Mouse (Mus musculus) erythroid progenitor cell, adult 5-6 weeks (primary cell): ENCODE results near the gene Adcy6. TPM values are rescaled to one million over a fixed set of nuclear protein-coding genes. Genes with fewer than 3 reads are reported as not detected.

Experiments
- ATAC-seq: replicated peaks from 2 replicates; pipeline ENCODE4 v1.8.0; 2016; ENCODE audit warnings: moderate number of reproducible peaks, mild to moderate bottlenecking, moderate TSS enrichment, inconsistent platforms; ENCODE audit not compliant: poor library complexity, low FRiP score, severe bottlenecking
- total RNA-seq, 2 experiments: library from RNA; stranded (forward) in 1 of 2; stranded (reverse) in 1 of 2; fragments of 150-400 nt in 1 of 2; fragments of 186-747, 209-891 nt in 1 of 2; gene quantifications; 2 replicates each; pipeline versions ENCODE4 v1.2.3 to v1.2.4; 2015 to 2017; ENCODE audit warnings: low replicate concordance in 2 of 2

Gene Adcy6
- total RNA-seq (2015; ENCODE audit: low replicate concordance): 62.3 and 81.3 TPM in 2 replicates
- total RNA-seq (2017; ENCODE audit: low replicate concordance): 133 and 140 TPM in 2 replicates

GRCm38 (mm10) chr15:98609331-98610130 lies at the start of gene Adcy6:
Gene Adcy6 (minus strand): TSS chr15:98610076.
- peak; percentile 32; the same call in 1 of the 2 replicates for ATAC-seq

- no peak for ATAC-seq
Observed at GRCm38 (mm10) chr15:98656982-98657751, 47.3 kb upstream of the Adcy6 start.

- ATAC-seq: no peak
Observed at GRCm38 (mm10) chr15:98652174-98652573, 42.3 kb upstream of the Adcy6 start.

- no peak for ATAC-seq
Observed at GRCm38 (mm10) chr15:98651431-98651830, 41.6 kb upstream of the Adcy6 start.

GRCm38 (mm10) chr15:98648071-98648470 lies 38.2 kb upstream of the Adcy6 start:
- no peak for ATAC-seq

GRCm38 (mm10) chr15:98647308-98647707 lies 37.4 kb upstream of the Adcy6 start:
- ATAC-seq: no peak

GRCm38 (mm10) chr15:98646737-98647136 lies 36.9 kb upstream of the Adcy6 start:
- ATAC-seq: no peak

GRCm38 (mm10) chr15:98645057-98646026 lies 35.5 kb upstream of the Adcy6 start:
- no peak for ATAC-seq

GRCm38 (mm10) chr15:98644406-98644805 lies 34.5 kb upstream of the Adcy6 start:
- no peak for ATAC-seq

GRCm38 (mm10) chr15:98640157-98640556 lies 30.3 kb upstream of the Adcy6 start:
- no peak for ATAC-seq

GRCm38 (mm10) chr15:98637155-98637554 lies 27.3 kb upstream of the Adcy6 start:
- ATAC-seq: no peak

GRCm38 (mm10) chr15:98636517-98636916 lies 26.6 kb upstream of the Adcy6 start:
- no peak for ATAC-seq

GRCm38 (mm10) chr15:98635291-98635841 lies 25.5 kb upstream of the Adcy6 start:
- ATAC-seq: no peak

GRCm38 (mm10) chr15:98634541-98635081 lies 24.7 kb upstream of the Adcy6 start:
- ATAC-seq: 0 out of 2 replicates have a peak, but pooled peaks have one; percentile 45

GRCm38 (mm10) chr15:98633822-98634470 lies 24.1 kb upstream of the Adcy6 start:
- no peak for ATAC-seq

- no peak for ATAC-seq
Observed at GRCm38 (mm10) chr15:98632921-98633320, 23.0 kb upstream of the Adcy6 start.

GRCm38 (mm10) chr15:98632107-98632744 lies 22.4 kb upstream of the Adcy6 start:
- ATAC-seq: no peak

GRCm38 (mm10) chr15:98631493-98631892 lies 21.6 kb upstream of the Adcy6 start:
- ATAC-seq: peak; percentile 71
